Mouse (Mus musculus): ENCODE results near the gene Cops4. TPM values are rescaled to one million over a fixed set of nuclear protein-coding genes. Genes with fewer than 3 reads are reported as not detected.

Gene Cops4
- total RNA-seq (2021): 10 to 100 TPM; 74.5 to 77.7 TPM
- long read RNA-seq, experiment 1, transcript Cops4-201 (10 exons, 1,755 nt): major isoform, 140 of 150 reads
- long read RNA-seq, experiment 1, partial matches to known transcripts: 1 of 150 reads
- long read RNA-seq, experiment 1, other reads (novel, unspliced or antisense): 8 of 150 reads
- long read RNA-seq, experiment 2, transcript Cops4-201 (10 exons, 1,755 nt): major isoform, 43 of 48 reads
- long read RNA-seq, experiment 2, partial matches to known transcripts: 1 of 48 reads
- long read RNA-seq, experiment 2, other reads (novel, unspliced or antisense): 3 of 48 reads

DNA sequence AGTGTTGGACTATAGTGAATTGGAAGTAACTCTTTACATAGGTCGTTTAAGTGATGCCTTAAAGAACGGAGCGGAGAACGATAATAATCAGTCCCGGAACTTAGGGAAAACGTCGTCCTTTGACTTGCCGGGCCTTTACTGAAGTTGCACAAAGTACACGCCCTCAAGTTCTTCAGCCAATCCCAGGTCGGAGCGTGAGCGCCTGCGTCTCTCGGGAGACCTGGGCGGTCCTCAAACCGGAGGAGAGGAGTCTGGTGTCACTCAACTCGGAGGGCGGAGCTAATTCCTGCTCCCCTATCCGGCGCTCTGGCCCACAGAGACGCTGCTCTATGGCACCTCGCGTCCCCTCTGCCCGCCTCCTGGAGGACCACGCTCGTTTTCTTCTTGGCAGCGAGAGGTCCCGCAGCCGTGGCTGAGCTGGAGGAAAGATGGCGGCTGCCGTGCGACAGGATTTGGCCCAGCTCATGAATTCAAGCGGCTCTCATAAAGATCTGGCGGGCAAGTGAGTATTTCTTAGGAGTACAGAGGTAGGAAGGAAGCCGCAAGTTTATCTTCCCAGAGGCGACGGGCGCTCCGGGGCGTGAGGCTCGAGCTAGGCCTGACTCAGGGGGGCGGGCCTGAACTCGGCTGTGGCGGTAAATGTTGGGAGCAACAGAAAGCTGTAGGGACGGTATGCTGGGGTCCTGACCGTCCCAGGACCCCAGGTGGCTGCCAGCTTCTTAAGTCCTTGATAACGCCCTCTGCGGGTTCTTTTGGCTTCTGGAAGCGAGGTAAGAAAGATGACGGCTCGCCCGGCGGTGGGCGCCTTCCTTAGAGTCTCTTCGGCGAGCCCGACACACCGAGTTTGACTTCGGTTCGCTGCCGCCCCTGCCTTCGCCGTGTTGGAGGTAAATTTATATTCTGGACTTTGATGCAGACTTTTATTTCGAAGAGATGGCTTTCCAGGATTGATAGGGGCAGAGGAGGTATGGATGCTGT, at the start of gene Cops4:
Gene Cops4, plus strand, starts transcription at position 261 of the 978 bp plus-strand sequence.
- peak; percentile 97 for DNase-seq

DNA sequence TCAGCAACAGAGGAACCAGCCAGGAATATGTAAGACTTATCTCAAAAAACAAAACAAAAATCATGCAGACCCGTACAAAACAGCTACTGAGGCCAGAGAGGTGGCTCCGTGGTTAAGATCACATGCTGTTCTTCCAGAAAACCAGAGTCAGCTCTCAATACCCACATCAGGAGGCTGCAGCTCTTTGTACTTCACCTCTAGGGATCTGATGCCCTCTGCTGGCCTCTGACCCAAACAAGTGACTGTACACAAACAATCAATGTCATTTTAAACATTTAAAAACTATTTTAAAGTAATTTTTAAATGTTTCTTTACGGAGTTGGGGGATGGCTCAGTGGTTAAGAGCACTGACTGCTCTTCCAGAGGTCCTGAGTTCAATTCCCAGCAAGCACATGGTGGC, 41.8 kb upstream of the Cops4 start:
- DNase-seq: no peak

DNA sequence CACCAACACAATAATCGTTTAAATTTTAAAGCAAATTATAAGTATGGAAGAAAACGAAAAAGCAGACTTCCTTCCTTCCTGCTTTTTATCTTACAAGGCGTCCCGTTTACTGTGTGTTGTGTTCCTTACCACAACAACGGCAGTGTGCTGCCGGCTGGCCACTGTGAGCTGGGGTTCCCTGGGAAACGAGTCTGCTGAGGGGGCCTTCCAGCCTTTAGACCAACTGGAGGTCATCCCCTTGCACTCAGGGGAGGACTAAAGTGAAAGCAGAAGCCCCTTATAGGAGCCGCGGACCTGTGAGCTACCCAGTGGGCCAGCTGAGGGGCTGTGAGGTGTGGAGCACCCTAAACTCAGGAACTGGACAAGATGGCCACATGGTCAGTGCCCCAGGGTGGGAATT, 40.5 kb upstream of the Cops4 start:
- no peak for DNase-seq

DNA sequence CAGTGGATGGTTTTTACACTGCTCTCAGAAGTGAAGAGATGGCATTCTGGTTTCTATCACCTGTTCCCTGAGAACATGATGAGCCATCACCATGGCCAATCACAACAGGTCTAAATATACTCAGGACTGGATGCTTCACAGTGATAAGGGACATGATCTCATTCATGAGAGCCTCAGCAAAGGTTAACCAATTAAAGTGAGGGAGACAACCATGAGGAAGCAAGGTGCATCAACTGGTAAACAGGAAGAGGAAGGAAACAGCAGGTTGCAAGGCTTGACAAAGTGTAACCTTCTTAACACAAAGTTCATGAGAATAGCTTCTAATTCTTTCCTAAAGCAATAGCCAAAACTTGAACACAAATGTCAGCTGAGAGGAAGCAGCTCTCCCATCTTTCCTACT, 34.5 kb upstream of the Cops4 start:
- no peak for DNase-seq

DNA sequence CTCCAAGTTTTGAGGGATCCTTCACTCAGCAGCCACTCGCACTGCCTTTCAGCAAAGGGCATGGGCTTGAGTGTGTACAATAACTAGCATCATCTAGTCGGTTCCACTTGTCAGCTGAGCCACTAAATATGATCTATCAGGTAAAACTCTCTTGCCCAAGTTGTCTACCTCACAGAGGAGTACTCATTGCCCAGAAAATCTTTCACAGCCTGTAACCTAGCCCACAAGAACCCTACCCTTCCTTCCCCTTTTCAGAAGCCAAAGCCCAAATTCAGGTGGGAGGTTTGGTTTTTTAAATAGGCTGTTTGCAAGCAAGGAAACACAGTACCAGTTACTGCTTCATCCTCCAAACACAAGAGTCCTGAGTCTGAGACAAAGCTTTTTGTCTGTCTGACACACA, 31.0 kb upstream of the Cops4 start:
- no peak for DNase-seq

DNA sequence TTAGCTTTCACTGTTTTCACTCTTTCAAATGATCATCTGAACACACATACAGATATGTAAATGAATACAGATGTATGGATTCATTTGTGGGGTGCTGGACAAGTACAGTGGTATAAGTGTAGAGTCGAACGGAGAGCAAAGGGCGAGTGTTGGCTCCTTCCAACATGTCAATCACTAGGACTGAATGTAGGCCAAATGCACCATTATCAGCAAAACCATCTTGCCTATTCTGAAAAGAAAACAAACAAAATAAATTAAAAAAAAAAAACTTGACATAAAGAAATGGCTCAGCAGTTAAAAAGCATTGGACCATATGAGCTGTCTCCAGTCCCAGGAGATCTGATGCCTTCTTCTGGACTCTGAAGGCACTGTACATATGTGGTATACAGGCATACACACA, 29.9 kb upstream of the Cops4 start:
- DNase-seq: no peak

DNA sequence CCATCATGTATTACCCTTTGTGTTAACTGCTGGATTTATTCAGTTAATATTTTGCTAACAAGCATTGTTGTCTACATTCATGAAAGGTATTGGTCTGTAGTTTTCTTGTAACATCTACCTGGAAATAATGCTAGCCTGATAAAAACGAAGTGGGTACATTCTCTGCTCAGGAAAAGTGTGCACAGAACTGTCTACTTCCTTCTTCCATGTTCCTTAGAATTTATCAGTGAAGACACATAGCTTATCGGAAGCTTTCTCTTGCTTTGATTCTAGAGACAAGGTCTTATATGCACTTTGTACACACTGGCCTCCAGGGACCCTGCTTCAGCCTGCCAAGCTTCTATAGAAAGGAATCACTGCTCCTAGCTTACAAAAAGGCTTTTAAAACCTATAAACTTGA, 28.8 kb upstream of the Cops4 start:
- DNase-seq: no peak

DNA sequence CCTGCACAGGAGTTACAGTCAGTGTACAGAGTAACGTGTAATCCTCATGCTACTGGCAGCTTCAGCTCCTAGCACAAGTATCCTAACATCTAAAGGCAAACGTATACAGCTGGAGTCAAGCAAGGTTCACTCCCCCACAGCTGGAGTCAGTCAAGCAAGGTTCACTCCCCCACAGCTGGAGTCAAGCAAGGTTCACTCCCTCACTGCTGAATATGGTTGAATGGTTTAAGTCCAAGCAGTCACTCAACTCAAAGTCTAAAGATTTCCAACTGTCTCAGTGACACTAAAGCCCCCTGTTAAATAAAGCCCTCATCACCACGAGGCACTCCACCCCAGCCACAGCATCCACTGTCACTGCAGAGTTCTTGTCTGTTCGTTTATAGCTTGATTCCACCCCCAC, 26.4 kb upstream of the Cops4 start:
- DNase-seq: no peak

DNA sequence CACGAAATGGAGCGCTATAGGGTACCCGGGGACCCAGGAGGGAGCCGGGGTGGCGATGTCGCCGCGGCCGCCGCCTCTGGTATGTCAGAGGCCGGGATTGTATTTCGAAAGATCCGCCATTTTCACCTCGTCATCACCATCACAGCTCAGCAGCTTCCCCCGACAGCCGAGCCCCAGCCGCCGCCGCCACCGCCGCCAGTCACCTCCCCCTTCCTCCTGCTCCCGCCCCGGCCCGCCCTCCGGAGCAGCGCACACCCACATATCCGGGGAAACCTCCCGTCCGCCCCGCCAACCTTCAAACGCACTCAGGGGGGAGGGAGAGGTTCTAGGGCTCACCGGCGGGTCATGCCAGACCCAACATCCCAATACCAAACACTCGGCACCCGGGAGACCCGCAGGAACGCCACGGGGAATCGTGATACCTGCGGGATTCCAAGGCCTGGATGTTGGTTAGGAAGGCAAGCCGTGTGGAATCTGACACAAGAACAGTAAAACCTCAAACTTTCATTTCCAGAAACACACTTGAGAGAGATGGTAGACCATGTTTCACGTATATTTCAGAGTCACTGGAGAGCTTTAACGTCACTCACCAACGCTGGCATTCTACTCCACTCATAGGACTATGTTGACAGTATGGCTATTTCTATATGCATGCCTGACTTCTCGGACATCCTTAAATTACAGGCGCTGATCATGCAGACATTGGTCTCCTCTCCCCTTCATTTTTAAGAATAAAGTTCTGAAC, 19.5 kb upstream of the Cops4 start:
- DNase-seq: peak; percentile 92

DNA sequence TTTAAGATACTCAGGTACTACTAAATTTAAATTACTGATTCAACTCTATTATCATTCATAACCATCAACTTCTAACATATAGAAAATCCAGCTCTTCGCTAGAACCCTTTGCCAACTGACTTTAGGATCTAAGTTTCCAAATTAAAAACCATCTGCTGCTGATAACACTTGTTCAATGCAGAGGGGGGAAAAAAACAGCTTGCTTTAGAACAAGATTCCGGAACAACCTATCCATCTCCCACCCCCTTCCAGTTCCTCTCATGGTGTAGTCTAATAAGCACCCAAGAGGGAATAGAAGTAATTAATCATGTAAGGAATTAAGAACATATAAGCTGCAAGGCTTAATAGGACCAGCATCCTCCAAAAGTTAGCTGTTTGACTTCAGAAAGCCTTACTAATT, 18.9 kb upstream of the Cops4 start:
- no peak for DNase-seq

DNA sequence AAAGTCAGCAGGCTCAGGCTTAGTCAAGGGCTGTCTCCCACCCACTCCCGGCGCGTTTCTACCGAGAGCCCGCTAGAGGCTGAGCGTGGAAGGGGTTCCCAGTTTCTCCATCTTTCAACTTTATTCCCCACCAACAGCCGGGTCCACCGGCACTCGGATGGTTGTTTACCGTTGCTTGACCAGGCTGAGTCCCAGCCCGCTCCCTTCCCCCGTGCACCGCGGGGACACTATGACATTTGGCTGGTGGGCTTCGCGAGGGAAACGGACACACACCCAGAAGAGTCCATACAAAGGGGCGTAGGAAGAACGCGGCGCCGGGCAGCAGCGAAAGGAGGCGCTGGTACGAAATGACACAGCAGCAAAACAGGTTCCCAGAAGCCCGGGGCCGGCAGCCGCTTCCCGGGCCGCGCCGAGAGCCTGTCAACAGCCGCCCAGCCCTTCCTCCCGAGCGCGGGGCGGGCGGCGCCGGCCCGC, 18.2 kb upstream of the Cops4 start:
- peak; percentile 32 to 44 for DNase-seq

DNA sequence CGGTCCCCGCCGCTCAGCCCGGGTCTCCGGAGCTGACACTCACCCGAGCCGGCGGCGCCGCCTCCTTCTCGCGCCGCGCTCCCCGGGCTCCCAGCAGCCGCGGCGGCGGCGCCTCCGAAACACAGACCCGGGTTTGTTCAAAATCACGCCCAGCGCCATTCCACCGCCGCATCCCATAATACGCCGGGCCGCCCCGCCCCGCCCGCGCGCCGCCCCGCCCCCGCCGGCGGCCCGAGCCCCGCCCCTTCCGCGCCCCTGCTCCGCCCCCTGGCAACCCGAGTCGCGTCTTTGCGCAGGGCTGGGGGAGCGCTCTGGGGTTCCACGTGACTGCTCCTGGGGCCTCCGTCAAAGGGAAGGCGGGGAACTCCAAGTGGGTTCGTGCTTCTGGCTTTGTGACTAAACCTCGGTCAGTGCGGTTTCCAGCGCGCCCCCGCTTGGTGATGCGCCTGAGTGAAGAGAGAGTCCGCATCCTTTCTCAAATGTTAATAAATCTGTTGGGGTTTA, 17.6 kb upstream of the Cops4 start, which contains the start of gene Lin54:
Gene Lin54, minus strand, starts transcription at position 182 of the 504 bp plus-strand sequence.
- peak; percentile 91 to 93 for DNase-seq

DNA sequence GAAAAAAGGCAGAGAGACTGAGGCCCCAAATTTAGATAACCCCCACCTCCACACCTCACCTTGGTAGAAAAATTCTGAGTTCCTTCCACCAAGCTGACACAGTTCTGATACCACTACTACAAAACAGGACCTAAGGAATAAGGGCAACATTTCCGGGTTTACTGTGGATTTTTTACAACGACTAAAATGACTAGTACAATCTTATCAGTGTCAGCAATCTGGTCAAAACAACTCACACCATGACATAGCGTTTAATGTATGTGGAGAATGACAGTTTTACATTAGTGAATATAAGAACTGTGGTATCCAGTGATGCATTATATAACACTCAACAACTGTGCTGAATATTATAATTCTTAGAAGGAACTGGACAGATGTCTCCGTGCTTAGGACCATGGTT, 16.8 kb upstream of the Cops4 start:
- no peak for DNase-seq

DNA sequence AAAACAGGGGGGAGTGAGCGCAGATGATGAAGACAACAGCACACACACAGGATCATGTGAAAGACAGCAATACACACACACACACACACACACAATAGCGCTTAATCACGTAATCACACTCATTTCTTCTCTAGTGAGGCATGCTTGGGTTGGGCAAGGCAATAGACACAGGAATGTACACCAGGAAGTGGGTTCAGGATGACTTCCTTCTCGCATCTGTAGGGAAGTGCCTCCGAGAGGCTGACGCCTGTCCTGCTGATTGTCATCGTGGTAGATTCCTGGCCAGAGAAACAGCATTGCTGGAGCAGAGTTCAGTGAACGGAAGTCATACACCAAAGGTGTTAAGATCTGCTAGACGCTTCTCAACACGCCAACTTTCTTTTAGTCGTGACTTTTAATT, 8.9 kb upstream of the Cops4 start:
- DNase-seq: no peak

DNA sequence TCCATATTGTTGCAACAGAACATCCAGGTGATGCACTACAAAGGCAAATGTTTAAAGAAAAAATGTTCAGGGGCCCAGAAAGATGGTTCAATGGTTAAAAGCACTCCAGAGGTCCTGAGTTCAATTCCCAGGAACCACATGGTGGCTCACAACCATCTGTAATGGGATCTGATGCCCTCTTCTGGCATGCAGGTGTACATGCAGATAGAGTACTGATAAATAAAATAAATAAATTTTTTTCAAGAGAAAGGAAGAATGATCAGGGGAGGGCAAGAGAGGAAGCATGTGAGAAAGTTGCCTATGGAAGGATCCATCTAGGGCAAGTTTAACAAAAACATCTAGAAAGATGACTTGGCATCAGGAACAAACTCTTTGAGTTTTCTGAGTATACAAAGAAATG, 5.5 kb upstream of the Cops4 start:
- no peak for DNase-seq

DNA sequence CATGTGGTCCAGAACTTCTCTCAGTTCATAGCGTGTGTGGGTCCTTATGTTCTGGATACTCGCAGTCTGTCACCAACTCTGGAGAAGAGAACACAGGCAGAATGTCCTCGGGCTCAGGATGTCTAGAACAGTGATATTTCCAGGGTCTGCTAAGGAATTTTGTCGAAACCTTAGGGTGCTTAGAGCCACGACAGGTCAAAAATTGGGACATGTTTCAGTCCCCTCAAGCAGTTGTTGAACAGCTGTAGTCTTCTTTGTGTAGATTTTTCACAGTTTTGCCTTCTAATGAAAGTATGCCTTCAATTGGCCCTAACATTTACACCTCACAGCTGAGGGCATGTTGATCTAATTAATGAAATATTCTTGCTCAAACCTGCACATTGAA, 910 bp downstream of the Cops4 start:
- DNase-seq: no peak

DNA sequence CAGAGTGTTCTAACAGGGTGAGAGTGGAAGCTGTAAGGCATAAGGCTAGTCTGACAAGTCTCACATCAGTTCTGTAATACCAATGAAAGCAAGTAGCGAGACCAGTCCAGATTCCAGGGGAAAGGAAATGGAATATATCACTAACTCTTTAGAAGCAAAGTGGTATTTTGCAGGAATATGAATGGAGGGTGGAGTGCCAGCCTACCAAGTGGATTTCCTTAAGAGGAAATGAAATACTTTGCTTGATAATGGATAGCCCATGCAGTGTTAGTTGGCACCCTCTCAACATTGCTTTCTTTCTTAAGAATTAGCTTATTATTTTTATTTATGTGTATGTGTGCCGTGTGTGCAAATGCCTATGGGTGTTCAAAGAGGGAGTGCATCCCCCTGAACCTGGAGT, 2.1 kb downstream of the Cops4 start:
- no peak for DNase-seq

DNA sequence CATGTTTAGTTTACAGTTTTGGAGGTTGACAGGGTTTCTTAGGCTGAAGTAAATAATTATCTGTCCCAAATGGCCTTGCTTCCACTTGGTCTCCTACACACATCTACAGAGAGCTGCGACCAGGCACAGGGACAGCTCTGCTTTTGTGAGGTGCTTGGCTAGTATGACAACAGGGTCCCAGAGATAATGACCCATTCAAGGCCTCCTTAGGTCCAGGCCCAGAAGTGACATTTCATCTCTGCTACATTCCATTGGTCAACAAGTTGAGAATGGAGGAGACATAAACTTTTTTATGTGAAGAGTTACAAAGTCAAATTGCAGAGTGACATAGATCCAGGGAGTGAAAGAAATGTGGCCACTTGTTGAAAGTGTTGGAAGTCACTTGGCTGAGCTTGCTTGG, 5.2 kb downstream of the Cops4 start:
- DNase-seq: no peak

DNA sequence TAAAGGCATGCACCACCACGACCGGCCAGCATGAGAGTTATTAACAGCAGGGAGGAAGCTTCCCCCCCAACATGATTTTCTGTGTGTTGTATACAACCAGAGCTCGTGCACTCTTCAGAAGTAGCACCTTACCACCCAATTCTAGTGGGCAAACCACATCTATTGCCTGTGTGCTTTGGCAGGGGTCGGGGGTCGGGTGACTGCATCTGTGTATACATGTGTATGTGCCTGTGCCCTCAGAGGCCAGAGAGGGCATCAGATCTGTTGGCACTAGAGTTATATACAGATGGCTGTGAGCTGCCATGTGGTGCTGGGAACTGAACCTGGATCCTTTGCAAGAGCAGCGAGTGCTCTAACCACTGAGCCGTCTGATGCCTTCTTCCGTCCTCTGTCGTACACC, 6.8 kb downstream of the Cops4 start:
- DNase-seq: no peak

DNA sequence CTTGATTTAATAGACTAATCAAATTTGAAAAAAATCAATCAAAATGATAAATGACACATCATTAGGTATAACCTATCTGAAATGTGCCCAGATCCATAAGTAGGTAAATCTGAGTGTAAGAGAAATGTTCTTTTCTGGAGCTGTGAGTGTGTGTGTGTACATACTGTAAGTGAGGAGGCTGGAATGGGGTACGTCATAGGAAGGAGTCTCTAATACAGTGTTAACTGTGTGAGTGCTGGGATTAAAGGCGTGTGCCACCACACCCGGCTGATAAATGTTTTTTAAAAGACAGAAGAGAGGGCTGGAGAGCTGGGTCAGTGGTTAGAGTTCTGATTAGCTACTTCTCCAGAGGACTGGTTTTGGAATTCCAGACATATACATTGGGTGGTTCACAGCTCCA, 7.5 kb downstream of the Cops4 start:
- no peak for DNase-seq

DNA sequence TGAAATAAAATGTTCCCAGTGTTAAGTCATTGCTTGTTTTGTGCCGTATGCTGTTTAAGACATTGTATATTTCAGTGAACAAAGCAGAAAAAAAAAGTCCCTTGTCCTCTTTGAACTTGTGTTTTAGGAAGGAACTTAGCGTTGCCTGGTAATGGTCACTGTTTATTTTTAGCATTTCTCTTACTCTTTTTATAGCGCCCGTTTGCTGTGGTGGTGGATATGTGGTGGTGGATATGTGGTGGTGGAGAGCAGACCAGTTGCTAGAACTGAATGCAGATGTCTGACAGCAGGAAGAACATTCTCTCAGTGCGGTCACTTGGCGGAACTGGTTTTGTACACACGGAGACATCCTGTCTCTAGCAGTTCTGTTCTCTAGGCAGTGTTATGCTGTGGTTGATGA, 8.1 kb downstream of the Cops4 start:
- DNase-seq: peak in 1 of 2 experiments; percentile 27

DNA sequence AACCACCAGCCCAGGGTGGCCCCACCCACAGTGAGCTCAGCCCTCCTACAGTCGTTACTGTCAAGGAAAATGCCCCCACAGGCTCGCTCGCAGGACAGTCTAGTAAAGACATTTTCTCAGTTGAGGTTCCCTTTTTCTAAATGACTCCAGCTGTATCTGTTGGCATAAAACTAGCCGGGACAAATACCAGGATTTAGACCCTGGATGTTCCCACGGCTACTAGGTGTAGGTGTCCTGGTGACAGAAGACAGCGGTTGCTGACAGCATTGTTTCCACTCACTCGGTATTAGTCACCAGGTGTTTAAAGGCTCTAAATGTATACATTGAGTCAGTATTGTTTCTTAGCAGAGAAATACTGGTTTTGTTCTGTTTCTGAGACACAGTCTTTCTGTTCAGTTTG, 17.7 kb downstream of the Cops4 start:
- no peak for DNase-seq

Measured in adrenal gland, postnatal 36 days (tissue).